Mouse (Mus musculus) T-cell, adult 66 days (primary cell): ENCODE measurements around the gene Pald1. TPM values are rescaled to one million over a fixed set of nuclear protein-coding genes. Genes with fewer than 3 reads are reported as not detected.

Source experiments
- total RNA-seq, 2 experiments: library from RNA; stranded (reverse); gene quantifications; 3 replicates in 1 of 2; 4 replicates in 1 of 2; pipeline ENCODE4 v1.2.4; 2023

Pald1 gene
- under 1 TPM; 0.20 to 0.53 TPM for total RNA-seq

DNA sequence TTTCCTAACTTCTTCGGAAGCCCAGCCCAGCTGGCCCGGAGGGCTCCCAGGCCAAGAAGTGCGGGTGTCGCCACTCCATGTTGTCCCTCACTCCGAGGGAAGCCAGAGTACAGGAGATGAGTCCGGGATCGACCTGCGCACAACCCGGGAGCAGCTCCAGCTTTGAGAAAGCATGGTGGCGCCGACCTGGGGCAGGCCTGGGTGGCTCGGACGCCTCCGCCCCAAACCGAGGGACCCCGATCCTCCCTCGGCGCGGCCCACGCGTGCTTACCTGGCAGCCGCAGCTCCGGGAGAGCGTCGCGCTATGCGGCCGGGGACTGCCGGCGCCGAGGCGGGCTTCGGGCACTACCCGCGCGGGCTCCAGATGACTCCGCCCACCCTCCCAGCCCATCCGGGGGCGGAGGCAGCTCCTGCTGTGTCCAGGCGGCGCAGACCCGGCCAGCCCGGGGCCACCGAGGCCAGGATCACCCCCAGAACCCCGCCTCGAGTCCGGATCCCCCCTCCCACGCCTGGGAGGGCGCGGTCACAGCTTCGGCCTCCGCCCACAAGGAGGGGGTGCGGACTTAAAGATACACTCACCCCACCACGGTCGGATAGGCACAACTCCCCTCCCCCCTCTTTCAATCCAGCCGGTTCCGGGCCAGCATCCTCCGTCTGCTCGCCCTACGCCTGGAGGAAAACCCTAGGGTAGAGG lies at the start of gene Pald1:
Pald1 (minus strand) TSS at position 510 of the 694 bp plus-strand sequence.

DNA sequence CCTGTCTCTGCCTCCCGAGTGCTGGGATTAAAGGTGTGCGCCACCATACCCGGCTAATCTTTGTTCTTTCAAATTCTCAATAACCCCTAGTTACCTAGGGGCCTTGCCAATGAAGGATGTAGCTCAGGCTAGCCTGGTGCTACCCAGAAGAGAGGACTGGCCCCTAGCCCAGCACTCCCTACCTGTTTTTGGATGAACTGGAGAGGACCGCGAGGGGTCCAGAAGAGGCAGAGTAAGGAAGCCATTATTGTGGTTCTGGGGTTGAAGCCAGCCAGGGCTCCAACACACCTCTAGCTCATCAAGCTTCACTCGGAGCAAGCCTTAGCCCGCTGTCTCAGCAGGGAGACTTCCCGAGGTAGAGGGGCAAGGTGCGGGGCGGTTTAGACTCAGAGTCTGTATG lies 34.3 kb upstream of the Pald1 start, which contains the start of gene Nodal:
Nodal (plus strand) TSS at position 301 of the 400 bp plus-strand sequence.

DNA sequence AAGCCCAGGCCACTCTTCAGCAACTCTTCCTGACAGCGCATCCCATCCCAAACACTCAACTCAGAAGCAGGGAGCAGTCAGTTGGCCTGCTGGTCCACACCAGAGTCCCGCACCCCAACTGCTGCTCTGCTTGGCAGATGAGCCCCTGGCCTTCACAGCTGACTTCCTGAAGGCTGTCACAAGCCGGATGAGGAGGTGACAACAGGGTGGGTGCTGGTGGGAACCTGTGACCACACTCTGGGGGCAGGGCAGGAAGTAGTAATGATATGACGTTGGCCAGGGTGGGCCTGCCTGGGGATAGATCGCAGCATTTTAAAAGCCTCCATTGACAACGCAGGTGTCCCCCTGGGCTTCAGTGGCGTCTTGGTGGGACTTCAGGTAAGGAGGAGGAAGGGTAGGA lies 85.9 kb downstream of the Pald1 start, which contains the start of gene Prf1:
Prf1 (plus strand) TSS at position 357 of the 400 bp plus-strand sequence.

DNA sequence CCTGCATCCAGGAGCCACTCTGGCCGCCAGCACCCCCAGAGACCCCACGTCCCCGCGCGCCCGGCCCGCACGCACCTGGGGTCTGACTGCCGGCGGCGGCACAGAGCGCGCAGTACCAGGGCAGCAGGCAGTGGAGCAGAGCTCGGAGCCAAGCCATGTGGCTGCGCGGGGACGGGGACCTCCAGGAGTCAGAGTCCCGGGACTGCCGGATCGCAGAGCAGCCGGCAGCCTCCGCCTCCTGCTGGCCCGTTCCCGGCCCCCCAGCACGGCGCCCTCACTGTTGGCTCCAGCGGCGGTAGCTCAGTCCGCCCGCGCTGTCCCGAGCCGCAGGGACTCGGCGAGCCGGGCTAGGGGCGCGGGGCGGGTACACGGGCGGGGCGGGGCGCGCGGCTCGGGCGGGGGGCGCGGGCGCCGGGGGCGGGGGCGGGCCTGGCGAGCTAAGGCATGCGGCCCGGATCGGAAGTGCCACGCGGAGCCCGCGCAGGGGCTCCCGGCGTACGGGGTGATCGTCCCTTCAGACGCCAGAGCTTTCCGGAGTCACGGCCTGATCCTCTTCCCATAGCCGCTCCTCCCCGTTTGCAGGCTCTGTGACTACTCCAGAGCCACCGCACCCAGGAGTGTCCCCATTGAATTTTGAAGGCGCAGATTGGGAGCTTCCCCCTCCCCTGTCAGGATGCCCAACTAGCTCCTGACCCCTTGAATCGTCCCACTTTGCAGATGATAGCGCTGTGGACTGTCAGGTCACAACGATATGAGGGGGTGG lies 110.1 kb downstream of the Pald1 start, which contains the start of gene Adamts14:
Adamts14 (minus strand) TSS at position 358 of the 763 bp plus-strand sequence.

Other genes starting within 250 kb of the Pald1 start
- gene Sgpl1, start 235.8 kb downstream of the Pald1 start, total RNA-seq, result 10 to 100 TPM; 52.4 to 53.5 TPM
- gene Tbata, start 211.6 kb downstream of the Pald1 start, total RNA-seq, result not detected
- gene Adamts14, start 110.1 kb downstream of the Pald1 start, total RNA-seq, result 1 to 10 TPM; 2.5 to 2.8 TPM
- 10 to 100 TPM; 41.6 to 48.4 TPM for gene Prf1, start 85.7 kb downstream of the Pald1 start, total RNA-seq
- gene Nodal, start 34.4 kb upstream of the Pald1 start, total RNA-seq, result not detected
- 100 to 1,000 TPM; 202 to 206 TPM for gene Eif4ebp2, start 69.1 kb upstream of the Pald1 start, total RNA-seq
- gene Lrrc20, start 92.3 kb upstream of the Pald1 start, total RNA-seq, result 1 to 10 TPM; 8.4 to 9.2 TPM
- gene Npffr1, start 212.0 kb upstream of the Pald1 start, total RNA-seq, result not detected